Mouse (Mus musculus) C2C12 (cell line): ENCODE measurements around the gene Slc9a6.

Experiments used
- CTCF ChIP-seq: IDR thresholded peaks from one replicate; pipeline ENCODE4 v1.5.1; 2011; ENCODE audit not compliant: control insufficient read depth, insufficient read depth, insufficient read length
- MAX ChIP-seq: IDR thresholded peaks from one replicate; pipeline ENCODE4 v1.6.1; 2011; ENCODE audit warnings: mild to moderate bottlenecking, control low read depth
- MYOD1 ChIP-seq: IDR thresholded peaks from one replicate; pipeline ENCODE4 v1.6.1; 2011; ENCODE audit warnings: low read depth; ENCODE audit not compliant: control insufficient read depth, insufficient read length
- MYOG ChIP-seq: IDR thresholded peaks from one replicate; pipeline ENCODE4 v1.6.1; 2011; ENCODE audit not compliant: control insufficient read depth, insufficient read length; ENCODE audit errors: extremely low read depth
- USF1 ChIP-seq: IDR thresholded peaks from one replicate; pipeline ENCODE4 v1.6.1; 2011; ENCODE audit warnings: low read depth, mild to moderate bottlenecking, control low read depth, moderate library complexity

- TF ChIP-seq CTCF: no peak
- no peak for TF ChIP-seq MYOG
- no peak for TF ChIP-seq MAX
- TF ChIP-seq MYOD1: no peak
- TF ChIP-seq USF1: no peak
Measured at GRCm38 (mm10) chrX:56683521-56683920, 74.0 kb downstream of the Slc9a6 start.
